Mouse (Mus musculus) heart, postnatal 25 days (tissue): ENCODE data around the gene Slc4a1ap. TPM values are rescaled to one million over a fixed set of nuclear protein-coding genes. Genes with fewer than 3 reads are reported as not detected.
"Not testable (repeated sequence)": the region's sequence is repeated elsewhere in the genome, so short reads cannot be mapped to it uniquely, and the experiment has no call there.

Experiments
- DNase-seq: peaks from one replicate; pipeline ENCODE4 v3.0.0; 2022; ENCODE audit warnings: low spot score
- intact Hi-C: fragments of 180-260 bp; cut with DNase I; formaldehyde crosslinking; loops from one replicate; pipeline ENCODE4 v1.15.1; 2025
- total RNA-seq, 2 experiments: library from RNA; stranded (reverse); gene quantifications; 2 replicates each; pipeline ENCODE4 v1.2.3; 2021

Gene Slc4a1ap
- total RNA-seq, 2 experiments from 2014 or later, result 19.1 to 19.5 TPM

DNA sequence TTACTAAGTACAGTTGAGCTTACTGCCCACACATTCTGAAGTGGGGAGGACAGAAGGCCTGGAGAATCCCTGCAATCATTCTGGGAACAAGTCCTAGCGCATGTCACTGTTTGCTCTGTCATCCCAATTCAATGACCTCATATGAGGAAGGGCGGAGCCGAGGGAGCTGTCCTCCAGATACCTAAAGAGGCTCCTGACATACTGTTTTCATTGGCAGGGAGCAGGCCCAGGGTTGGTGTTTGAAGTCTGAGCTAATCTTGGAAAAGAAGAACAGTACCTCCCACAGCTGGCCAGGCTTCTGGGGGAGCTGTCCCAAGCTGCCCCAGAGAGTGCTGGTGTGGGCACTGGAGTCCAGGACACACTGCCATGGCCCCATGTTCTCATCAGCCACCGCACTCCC lies 38.2 kb downstream of the Slc4a1ap start:
- intact Hi-C loops, result loop anchor here (5.0 kb wide), 2 partner anchors 32 to 362 kb away; partner anchors contain the start of gene Mrpl33
- DNase-seq, result peak; percentile 65

DNA sequence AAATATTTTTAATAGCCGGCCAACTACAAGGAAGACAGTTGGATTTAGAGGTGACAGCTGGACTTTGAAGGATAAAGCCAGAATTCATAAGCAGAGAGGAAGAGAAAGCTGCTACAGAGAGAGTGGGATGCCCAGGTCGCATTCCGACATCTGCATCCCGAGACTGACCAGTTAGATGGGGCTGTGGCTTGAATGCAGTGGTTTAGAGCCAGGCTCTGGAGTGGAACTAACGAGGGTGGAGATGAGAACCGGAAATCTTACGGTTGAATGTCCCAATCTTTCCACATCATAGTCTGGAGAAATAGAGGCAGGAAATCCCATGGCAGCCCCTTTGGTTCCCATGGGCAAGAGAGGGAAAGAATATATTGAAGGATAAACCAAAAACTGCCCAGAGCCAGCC lies 39.2 kb downstream of the Slc4a1ap start:
- intact Hi-C loops, result loop anchor here (2.0 kb wide), 1 partner anchor 131 kb away; the partner anchor contains the start of genes Babam2 and Rbks
- DNase-seq, result no peak

DNA sequence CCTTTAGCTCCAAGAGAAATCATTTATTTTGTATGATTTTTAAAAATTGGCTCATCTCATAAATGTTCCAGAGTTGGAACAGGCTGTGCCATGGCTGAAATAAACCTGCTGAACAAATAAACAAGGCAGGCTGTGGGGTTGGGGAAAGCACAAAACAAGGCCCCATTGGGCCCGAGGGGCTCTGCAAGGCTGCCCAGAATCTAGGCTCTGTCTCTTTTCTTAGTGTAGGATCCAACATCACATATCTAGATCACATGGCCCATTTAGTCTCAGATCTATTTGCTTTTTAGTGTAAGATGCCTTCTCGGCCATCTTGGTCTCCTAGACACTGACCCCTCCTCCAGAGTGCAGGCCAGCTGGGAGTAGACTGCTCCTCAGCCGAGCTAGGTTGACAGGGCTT lies 39.7 kb downstream of the Slc4a1ap start:
- intact Hi-C loops, result loop anchor here (2.0 kb wide), 1 partner anchor 130 kb away; the partner anchor contains the start of genes Babam2 and Rbks
- no peak for DNase-seq

DNA sequence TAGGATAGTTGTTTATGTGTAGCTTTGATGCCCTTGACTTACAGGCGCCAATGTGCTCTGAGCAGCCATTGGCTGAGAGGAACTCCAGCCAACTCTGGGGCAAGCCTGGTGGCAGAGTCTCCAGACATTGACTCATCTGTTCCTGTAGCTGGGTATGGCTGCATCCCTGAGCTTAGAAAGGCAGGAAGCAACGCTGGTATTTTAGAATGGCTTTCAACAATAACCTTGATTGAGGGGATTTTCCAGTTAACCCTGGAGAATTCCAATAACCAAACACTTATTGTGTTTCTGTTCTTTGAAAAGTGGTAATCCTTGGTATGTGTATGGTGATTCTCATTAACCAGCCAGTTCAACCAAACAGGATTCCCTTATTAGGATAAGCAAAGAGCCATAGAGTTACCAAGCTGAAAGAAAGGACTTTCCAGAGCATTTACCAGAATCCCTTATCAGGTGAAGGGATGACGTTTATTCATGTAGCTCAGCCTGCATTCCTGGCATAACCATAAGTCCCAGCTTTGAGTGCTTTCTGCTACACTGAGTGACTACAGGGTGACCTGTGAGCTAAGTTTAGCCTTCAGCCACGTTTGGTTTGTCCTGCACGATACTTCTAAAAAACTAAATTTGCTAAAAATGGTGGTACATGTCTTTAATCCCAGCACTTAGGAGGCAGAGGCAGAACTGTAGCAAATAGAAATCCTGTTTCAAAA lies 41.3 kb downstream of the Slc4a1ap start:
- intact Hi-C loops, result loop anchor here (2.0 kb wide), 1 partner anchor 129 kb away; the partner anchor contains the start of genes Babam2 and Rbks
- no peak for DNase-seq

DNA sequence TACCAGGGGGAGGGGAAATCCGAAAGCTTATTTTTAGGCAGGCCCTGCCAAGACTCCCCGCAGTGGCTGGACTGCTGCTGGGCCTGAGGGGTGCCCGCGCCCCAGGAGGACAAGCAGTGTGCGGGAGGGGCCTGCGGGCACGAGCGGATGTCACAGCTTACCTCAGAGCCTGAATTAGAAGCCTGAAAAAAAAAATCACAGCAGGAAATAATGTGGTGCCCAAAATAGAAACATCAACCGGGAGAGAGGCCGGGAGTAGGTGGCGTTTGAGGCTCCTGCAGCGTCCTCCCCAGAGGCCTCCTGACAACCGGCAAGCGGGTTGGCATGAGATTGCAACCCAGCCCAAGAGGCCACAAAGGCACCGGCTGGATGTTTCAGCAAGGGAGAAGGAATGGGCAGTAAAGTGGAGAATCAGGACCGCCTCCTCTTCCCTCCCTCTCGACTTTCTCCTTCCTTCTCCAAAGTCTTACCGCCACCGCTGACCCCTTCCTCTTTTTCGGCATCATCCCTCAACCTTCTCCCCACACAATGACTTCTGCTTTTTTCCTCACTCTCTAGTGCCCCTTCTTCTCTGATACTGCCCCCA lies 44.3 kb downstream of the Slc4a1ap start:
- peak; percentile 63 for DNase-seq
- intact Hi-C loops, result no loop called here

DNA sequence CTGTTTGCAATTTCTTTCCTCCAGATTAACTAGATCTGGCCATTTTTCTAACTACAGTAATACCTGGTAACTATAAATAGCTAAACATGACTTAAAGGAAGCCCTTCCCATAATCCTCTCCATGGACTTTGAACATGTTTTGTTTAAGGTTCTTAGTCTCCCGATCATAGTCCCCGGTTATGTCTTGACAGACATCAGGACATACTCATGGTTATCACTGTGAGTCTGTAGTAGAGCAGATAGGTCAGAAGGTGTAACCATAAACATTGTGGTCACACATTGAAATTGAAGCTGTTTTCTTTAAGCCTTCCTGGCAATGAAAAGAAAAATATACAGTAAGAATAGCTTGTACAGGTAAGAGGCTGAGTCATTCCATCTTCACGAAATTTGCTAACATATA lies 46.9 kb downstream of the Slc4a1ap start:
- no peak for DNase-seq
- intact Hi-C loops, result no loop called here

DNA sequence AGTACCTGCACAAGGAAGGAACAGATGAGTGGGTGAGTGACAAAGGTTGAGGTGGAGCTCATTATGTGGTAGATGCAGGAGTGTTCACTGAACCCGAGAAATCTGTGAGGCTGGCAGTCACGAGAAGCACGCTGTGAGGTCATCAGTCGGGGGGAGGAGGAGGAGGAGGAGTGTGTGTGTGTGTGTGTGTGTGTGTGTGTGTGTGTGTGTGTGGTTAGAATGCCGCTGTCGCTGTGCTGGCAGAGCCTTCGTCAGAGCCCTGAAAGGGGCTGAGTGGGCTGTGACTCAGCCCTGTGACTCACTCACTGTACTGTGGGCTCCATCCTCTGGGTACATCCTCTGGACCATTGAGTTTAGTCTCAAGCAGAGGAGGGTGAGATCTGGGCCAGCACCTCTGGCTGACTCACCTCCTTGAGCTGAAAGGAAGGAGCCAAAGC lies 49.8 kb downstream of the Slc4a1ap start:
- intact Hi-C loops, result no loop called here
- peak; percentile 31 for DNase-seq

DNA sequence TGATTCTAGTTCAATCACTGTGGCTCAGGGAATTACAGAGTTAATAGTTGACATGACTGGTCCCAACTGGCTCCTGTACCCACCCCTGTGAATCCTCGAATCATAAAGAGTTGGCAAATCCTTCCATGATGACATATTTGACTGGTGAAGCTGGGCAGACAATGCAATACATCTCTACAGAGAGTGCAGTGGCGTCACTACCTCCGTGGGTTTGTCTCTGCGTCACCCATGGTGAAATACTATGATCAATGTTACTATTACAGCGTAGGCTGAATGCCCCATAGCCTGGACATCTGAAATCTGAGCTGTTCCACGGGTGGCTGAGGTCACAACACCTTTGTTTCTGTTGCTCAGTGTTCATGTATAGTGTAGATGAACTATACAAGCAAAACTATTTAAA lies 54.5 kb downstream of the Slc4a1ap start:
- no peak for DNase-seq
- intact Hi-C loops, result no loop called here

DNA sequence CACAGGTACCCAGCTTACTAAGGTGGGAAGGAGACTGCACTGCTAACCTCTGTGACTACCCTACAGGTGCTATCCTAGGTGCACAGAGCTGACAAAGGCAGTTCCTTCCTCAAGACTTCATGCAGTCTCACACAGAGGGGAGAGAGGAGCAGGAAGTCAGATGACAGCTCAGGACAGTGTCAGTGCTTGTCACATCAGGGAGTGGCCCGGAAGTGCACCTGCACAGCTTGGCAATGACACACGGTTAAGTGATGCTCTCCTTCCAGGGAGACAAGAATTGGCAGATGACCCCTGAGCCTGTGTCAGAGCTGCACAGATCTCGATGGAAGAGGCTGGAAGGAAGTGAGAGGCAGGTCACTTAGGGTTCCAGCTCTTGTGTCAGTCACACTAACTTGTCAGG lies 55.1 kb downstream of the Slc4a1ap start:
- intact Hi-C loops, result no loop called here
- no peak for DNase-seq

DNA sequence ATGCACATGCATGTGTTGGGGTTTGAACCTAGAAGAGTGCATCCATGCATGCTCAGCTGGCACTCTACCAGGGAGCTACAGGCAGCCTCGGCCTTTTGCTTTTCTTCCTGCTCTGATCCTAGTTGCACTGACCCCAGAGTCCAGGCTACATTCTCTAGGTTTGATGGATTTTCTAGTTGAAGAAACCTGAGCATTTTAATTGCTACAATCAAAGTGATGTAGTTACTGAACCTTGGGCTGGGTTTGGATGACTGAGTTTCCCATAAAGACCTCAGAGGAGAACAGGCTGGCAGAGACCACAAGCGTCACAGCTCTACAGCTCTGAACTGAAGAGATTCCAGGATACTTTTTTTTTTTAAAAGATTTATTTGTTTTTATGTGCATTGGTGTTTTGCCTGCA lies 56.5 kb downstream of the Slc4a1ap start:
- intact Hi-C loops, result no loop called here

DNA sequence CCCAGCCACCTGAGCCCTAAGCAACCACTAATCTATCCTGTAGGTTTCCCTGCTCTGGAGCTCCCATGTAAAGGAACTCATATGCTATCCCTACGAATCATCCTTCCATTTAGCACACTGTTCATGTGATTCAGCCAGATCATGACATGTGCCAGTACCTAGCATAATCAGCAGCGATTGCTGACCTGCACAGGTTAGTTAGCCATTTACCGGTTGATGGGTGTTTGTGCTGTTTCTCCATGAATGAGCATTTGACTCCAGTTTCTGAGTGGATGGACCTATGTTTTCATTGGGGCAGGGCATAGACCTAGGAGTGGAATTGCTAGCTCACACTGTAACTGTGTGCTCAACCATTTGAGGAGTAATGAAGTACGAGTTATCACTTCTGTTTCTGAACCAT lies 58.7 kb downstream of the Slc4a1ap start:
- DNase-seq, result no peak
- intact Hi-C loops, result no loop called here

More for the DNA sequence above, 56.5 kb downstream of the Slc4a1ap start:
- DNase-seq, result no peak

DNA sequence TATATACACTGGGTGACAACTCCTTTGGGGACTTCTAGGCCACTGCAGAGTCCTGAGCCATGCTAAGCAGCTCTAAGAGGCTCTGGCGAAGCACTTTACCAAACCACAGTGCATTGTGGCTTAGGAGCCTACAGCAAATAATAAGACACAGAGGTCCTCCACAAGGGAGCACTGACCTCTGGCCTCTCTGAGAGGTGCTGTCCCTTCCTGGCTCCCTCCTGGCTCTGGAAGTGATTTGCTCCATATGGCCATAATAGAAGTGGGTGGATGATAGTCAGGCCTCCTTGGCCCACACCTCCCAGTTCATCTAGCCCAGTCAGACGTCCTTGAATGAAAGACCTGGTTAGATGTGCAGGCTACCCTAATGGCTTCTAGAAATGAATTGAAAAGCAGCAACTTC lies 61.2 kb downstream of the Slc4a1ap start:
- DNase-seq, result no peak
- intact Hi-C loops, result no loop called here

DNA sequence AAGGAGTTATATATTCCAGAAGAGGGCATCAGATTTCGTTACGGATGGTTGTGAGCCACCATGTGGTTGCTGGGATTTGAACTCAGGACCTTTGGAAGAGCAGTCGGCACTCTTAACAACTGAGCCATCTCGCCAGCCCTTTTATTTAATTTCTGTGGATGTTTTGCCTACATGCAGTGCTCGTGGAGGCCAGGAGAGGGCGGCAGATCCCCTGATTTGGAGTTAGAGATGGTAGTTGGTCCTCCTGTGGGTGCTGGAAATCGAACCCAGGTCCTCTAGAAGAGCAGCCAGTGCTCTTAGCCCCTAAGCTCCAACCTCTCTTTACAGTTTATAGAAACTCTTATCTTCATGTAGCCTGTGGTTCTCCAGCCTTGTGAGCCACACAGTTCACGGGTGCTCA lies 61.9 kb downstream of the Slc4a1ap start:
- DNase-seq, intact Hi-C loops: not testable (repeated sequence)

DNA sequence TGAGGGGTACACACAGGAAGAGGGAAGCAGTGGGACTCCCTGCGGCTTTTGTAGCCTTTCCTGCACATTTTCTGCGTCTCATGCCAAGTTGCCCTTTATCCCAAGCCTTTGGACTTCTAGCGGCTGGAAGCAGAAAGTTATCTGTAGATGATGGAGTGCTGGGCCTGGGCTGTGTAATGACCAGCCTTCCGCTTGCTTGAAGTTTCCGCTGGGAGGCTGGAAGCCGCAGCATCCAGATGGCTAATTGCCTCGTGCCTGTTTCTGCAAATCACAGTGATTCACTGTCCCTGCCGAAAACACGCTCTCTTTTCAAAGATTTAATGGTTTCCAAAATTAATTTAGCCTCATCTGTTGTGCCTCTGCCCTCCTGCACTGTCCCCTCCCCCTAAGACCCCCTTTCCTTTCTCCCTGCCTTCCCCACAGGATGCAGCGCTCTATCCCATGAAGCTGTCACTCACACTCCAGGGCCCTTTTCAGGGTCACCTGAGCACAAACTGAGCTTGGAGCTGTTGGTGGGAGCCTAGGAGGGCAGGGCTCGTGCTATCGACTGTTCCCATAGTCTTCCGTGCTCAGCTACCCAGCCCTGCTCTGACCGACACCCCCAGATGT lies 63.0 kb downstream of the Slc4a1ap start:
- intact Hi-C loops, result loop anchor here (10.0 kb wide), 1 partner anchor 555 kb away; no protein-coding TSS in a partner anchor
- DNase-seq, result no peak

DNA sequence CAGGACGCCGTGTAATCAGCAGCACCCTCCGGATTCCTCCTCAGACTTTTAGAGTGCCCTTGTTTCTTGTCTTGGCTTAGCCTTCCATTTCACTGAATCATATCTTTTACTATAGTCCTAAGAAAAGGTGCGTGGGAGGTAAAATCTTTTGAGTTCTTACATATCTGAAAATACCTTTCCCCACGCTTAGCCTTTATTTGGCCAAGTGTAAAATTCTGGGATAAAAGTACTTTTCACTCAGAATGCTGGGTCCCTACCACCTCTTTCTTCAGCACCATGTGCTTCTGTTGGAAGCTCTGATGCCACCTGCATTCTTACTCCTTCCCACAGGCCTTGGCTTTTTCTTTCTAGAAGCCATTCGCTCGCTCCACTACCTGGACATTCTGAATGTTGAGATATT lies 64.3 kb downstream of the Slc4a1ap start:
- no peak for DNase-seq
- intact Hi-C loops, result loop anchor here (10.0 kb wide), 1 partner anchor 554 kb away; no protein-coding TSS in a partner anchor

DNA sequence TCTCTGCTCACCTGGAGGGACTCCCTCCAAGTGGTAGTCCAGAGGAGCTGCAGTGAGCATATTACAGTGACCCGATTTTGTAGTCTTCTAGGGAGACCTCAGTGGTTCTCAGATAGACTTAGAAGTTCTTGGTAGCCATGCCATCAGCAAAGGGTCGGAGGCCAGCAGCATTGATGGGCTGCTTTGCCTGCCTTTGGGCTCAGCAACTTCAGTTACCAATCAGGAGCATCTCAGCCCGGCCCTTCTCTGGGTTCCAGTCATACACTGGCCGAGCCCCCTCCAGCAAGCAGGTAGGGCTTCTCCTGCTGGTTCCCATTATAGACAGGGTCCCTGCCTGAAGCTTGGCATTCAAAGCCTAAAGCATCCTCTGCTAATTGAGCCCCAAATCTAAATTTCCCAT lies 69.1 kb downstream of the Slc4a1ap start:
- intact Hi-C loops, result loop anchor here (2.0 to 10.0 kb wide), 3 partner anchors 34 to 603 kb away; no protein-coding TSS in a partner anchor
- no peak for DNase-seq

DNA sequence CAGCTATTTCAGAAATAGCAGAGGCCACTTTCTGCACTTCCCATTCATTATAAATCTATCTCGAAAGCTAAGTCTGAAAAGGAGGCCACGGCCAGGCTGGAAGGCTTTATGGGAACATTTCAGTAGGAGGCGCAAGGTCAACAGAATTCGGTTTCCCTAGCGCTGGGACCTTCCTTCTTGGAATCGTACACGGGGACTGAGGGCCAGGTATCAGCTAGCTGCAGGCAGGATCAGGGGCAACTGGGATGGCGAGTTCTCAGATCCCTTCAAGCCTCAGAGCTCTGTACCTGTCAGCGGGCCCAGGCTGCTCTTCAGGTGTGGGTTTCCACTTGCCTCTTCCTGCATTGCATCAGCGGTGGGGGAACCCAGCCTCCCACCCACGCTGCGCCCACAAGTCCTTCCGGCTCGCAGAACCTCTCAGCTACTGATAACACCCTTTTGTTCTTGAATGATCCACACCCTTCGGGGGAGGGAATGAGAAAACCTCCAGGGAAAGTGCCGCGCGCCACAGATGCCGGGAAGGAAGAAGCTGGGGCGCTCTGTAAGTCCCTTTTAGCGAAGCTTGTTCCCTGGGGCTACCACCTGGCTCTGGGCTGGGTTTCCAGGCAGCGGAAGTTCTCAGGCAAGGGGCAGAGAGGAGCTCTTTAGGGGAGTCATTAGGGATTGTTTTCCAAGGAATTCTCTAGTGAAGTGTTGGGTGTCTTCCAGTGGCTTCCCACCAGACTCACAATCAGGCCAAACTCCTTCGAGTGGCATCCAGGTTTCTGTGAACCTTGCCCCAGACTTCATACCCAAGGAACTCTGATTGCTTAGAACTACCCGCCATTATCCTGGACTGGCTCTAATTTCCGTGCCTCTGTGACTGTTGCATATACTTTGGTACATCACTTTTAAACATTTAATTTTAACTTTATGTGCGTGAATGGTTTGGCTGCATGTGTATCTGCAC lies 70.0 kb downstream of the Slc4a1ap start, which contains the start of gene Mrpl33:
Gene Mrpl33 (plus strand): TSS at position 455 of the 949 bp plus-strand sequence.
- intact Hi-C loops, result loop anchor here (5.0 to 10.0 kb wide), 2 partner anchors 34 to 548 kb away; no protein-coding TSS in a partner anchor
- peak; percentile 39 for DNase-seq

DNA sequence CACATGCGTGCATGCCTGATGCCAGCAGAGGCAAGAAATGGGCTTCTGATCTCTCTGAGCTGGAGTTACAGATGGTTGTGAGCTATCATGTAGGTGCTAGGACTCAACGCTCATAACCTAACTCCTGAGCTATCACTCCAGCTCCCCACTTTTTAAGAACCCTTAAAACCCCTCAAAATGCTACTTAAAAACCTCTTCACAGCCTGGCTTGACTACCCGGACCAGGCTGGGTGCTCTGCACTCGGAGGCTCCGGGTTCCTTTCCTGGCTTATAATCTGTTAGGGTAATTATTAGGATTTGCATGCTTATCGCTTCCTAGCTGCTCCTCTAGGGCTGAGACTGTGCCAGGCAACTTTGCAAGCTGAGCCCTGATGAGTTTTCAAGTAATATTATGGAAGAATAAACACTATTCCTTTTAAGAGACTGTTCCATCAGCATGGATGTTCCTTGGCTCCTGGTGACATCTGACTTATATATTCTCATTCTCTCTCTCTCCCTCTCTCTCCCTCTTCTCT lies 70.7 kb downstream of the Slc4a1ap start:
- intact Hi-C loops, result loop anchor here (5.0 to 10.0 kb wide), 2 partner anchors 35 to 547 kb away; no protein-coding TSS in a partner anchor
- DNase-seq, result no peak

DNA sequence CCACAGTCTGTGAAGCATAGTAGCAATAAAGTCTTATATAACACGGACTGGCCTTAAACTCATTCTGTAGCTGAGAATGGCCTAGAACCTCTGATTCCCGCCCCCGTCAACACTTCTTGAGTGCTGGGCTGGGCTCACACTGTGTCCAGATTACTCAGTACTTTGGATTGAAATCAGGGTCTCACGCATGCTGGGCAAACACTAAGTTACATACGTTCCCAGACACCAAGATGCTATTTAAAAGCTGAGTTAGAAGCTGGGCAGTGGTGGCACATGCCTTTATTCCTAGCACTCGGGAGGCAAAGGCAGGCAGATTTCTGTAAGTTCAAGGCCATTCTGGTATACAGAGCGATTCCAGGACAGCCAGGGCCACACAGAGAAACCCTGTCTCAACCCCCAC lies 71.3 kb downstream of the Slc4a1ap start:
- intact Hi-C loops, result loop anchor here (5.0 to 10.0 kb wide), 2 partner anchors 36 to 547 kb away; no protein-coding TSS in a partner anchor

More for the DNA sequence above, 71.3 kb downstream of the Slc4a1ap start:
- no peak for DNase-seq
